Mouse (Mus musculus): ENCODE measurements around the gene Ugt1a10. TPM values are rescaled to one million over a fixed set of nuclear protein-coding genes. Genes with fewer than 3 reads are reported as not detected.

Gene Ugt1a10
- polyA plus RNA-seq, 1 experiment, result not detected

DNA sequence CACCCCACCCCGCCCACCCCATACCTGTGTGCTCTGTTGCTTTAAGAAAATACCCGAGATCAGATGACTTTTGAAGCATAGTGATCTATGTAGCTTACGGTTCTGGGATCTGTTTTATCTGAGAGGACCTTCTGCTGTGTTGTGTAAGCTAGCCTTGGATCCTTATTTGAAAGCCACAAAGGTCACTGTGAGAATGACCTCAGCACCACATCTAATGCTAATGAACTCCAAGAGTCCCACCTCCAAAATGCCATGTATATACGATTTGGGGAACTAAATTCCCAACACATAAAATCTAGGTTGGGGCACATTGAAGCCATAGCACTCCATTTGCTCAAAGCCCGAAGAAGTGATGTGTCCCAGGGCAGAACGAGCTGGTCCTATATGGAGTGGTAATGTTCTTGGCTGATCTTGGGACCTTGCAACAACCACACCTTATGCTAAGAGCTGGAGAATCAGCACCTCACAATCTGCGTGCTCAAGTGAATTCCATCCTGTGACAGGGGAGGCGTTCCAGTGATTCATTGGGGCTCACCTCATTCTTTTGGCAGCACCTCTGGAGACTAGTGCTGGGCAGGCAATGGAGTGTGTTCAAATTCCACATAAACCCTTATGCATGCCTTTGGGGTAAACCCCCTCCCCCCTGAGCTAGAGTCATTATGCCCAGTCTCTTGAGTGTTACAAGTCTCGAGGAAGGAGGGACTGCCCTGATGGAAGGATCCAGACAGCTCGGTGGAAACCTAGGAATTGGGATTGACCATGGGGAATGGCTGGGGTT lies 201.9 kb downstream of the Ugt1a10 start:
- TF ChIP-seq POLR2A (IDR thresholded peaks at IDR 0.05; ENCODE audit: extremely low read depth, insufficient read depth, low read length), result no peak
- Histone ChIP-seq H3K27ac (ENCODE audit: insufficient read depth, low read length) (no peak overlapping the region), H3K4me1 (ENCODE audit: control insufficient read depth, insufficient read depth, low read length) (no peaks in the 10 kb centered on the region), H3K4me3 (ENCODE audit: insufficient read depth, low read length) (no peak overlapping the region)

DNA sequence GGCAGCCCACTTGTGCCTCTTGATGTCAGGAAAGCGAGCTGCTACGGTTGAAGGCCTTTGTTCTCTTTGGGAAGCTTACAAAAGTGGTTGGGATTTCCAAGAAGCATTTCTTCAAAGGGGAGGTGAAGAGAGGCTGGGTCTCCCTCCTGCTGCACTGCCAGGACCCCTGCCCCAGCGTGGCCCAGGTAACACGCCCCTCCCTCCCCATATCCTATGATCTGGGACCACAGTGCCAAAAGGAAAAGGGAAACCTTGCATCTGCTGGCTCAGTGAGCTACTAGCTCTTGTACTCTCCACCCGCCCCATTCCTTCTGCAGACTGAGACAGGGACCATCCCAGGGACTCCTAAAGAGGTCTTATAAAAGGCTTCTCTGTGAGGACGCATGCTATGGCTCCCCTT lies 202.5 kb downstream of the Ugt1a10 start:
- no peak overlapping the region for H3K27ac ChIP-seq (ENCODE audit: insufficient read depth, low read length)
- TF ChIP-seq POLR2A (IDR thresholded peaks at IDR 0.05; ENCODE audit: extremely low read depth, insufficient read depth, low read length) (no peak), CTCF (IDR thresholded peaks at IDR 0.05; ENCODE audit: extremely low read depth, insufficient read depth, low read length) (no peak)
- no peaks in the 10 kb centered on the region for H3K4me1 ChIP-seq (ENCODE audit: control insufficient read depth, insufficient read depth, low read length)
- H3K4me3 ChIP-seq (ENCODE audit: insufficient read depth, low read length), result no peak overlapping the region

DNA sequence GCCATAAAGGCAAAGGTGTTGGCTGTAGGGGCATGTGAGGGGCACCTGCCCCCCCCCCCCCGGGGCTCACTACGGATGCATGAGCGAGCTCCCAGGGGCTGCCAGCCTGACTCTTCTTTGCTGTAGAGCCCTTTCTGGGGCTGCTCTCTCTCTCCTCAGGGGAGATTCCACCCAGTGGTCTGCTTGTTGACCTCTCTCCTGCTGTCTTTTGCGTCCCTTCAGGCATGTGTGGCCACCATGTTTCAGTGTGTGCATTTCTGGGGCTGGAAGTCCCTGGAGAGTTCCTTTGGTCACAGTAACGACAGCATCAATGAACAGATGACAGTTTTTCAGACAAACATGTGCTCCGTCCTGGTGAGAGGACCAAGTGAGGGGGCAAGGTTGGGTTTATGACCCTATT lies 203.2 kb downstream of the Ugt1a10 start:
- TF ChIP-seq CTCF (IDR thresholded peaks at IDR 0.05; ENCODE audit: extremely low read depth, insufficient read depth, low read length) (no peak), POLR2A (IDR thresholded peaks at IDR 0.05; ENCODE audit: extremely low read depth, insufficient read depth, low read length) (no peak)
- H3K27ac ChIP-seq (ENCODE audit: insufficient read depth, low read length), result no peak overlapping the region
- H3K4me1 ChIP-seq (ENCODE audit: control insufficient read depth, insufficient read depth, low read length), result no peaks in the 10 kb centered on the region
- H3K4me3 ChIP-seq (ENCODE audit: insufficient read depth, low read length), result no peak overlapping the region

DNA sequence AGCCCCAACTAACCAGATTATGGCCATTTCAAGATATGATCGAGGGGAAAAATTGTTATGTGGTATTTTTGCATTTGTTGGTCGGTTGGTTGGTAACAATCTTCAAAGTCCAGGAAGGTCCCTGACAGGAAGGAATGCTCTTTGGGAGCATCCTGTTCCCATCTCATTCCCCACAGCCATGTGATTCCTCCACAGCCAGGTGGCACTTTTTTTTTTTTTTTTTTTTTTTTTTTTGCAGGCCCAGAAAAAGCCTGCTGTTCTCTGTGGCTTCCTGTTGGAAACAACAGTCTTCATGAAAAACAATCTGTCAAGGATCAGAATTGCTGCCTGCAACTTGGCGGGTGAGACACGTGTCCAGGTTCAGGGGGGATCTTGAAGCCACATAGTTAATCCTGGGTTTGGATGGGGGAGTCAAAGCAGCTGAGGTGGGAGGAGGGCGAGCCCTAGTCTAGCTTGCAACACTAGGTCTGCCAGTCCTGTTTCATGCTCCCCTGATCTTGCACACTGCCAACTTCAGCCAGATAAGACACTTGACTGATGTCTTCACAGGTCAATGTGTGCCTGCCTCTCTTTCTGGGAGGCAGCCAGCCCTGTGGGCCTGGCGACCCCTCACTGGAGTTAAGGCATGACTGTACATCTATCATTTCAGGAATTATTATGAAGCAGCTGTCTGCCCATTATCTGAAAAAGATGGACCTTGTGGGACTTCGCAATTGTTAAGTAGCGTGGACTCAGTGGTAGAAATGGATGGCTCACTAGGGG lies 203.9 kb downstream of the Ugt1a10 start:
- no peak for TF ChIP-seq POLR2A (IDR thresholded peaks at IDR 0.05; ENCODE audit: extremely low read depth, insufficient read depth, low read length)
- TF ChIP-seq CTCF (IDR thresholded peaks at IDR 0.05; ENCODE audit: extremely low read depth, insufficient read depth, low read length), result no peak
- H3K4me1 ChIP-seq (ENCODE audit: control insufficient read depth, insufficient read depth, low read length), result no peaks in the 10 kb centered on the region
- no peak overlapping the region for H3K4me3 ChIP-seq (ENCODE audit: insufficient read depth, low read length)
- no peak overlapping the region for H3K27ac ChIP-seq (ENCODE audit: insufficient read depth, low read length)

DNA sequence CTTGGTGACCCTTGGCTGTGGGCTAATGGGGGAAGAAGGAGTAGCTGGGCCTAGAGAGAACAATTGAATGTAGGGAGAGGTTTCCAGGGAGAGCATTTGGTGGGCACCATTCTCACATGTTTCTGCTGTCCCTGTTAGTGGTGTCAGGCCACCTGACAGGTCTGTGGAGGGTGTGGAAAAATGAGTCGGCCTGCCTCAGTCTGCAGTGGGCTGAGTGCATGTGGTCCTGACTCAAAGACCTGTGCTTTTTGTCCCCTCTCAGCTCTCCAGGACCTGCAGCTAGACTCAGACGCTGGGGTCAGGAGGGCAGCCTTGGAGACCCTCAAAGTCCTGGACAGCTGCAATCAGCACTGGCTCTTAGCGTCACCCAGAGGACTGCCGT lies 204.4 kb downstream of the Ugt1a10 start:
- no peak overlapping the region for H3K27ac ChIP-seq (ENCODE audit: insufficient read depth, low read length)
- H3K4me3 ChIP-seq (ENCODE audit: insufficient read depth, low read length), result no peak overlapping the region
- no peaks in the 10 kb centered on the region for H3K4me1 ChIP-seq (ENCODE audit: control insufficient read depth, insufficient read depth, low read length)
- TF ChIP-seq POLR2A (IDR thresholded peaks at IDR 0.05; ENCODE audit: extremely low read depth, insufficient read depth, low read length) (no peak), CTCF (IDR thresholded peaks at IDR 0.05; ENCODE audit: extremely low read depth, insufficient read depth, low read length) (no peak)

DNA sequence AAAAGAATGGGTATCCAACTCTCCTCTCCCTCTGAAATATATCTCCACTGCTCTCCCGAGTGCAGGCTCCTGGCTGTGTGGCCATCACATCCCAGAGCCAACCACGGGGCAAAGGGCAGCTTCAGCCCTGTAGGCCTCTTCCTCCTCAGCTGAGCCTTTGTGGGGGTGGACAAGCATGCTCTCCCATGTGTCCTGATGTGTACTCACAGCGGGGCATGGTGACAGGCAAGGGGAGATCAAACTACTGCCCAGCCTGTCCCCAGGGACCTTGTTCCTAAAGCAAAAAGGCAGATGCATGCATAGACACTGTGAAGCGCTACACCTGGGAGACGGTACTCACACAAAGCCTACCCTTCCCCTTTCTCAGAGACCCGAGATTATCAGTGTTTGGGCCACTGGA lies 204.9 kb downstream of the Ugt1a10 start:
- no peak overlapping the region for H3K4me3 ChIP-seq (ENCODE audit: insufficient read depth, low read length)
- TF ChIP-seq CTCF (IDR thresholded peaks at IDR 0.05; ENCODE audit: extremely low read depth, insufficient read depth, low read length) (no peak), POLR2A (IDR thresholded peaks at IDR 0.05; ENCODE audit: extremely low read depth, insufficient read depth, low read length) (no peak)
- H3K4me1 ChIP-seq (ENCODE audit: control insufficient read depth, insufficient read depth, low read length), result no peaks in the 10 kb centered on the region
- H3K27ac ChIP-seq (ENCODE audit: insufficient read depth, low read length), result no peak overlapping the region

DNA sequence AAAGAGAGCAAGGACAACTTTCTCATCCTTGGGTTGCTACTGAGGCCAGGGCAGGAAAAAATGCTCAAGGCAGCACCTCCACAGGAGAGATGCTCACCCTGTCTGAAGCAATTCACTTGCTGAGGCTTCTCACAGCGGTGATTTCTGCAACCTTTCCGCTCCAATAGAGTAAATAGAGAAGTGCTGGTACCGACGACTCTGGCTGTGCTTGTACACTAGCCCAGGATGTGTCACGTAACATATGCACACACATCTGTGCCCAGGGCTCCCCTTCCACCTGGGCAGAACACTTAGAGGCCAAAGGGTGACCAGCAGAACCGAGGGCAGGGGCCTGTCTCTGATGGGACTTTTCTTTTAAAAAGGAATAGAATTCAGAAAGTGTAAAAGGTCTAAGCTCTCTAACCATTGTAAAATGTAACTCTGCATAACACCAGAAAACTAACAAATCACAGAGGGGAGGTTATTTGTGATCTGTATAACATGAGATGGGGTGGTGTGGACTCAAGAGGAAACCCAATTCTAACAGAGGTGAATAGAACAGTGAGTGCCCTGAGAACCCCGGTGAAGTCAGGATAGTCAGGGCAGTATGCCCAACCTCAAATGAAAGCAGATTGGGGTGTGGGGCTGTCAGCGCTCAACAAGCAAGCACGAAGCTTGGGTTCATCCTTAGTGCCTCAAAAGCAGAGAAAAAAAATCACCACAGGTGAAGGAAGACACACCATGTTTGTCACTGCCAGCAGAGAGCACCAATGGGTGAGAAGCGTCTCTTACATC lies 205.6 kb downstream of the Ugt1a10 start:
- H3K27ac ChIP-seq (ENCODE audit: insufficient read depth, low read length), result no peak overlapping the region
- H3K4me1 ChIP-seq (ENCODE audit: control insufficient read depth, insufficient read depth, low read length), result no peaks in the 10 kb centered on the region
- TF ChIP-seq POLR2A (IDR thresholded peaks at IDR 0.05; ENCODE audit: extremely low read depth, insufficient read depth, low read length) (no peak), CTCF (IDR thresholded peaks at IDR 0.05; ENCODE audit: extremely low read depth, insufficient read depth, low read length) (no peak)
- no peak overlapping the region for H3K4me3 ChIP-seq (ENCODE audit: insufficient read depth, low read length)

DNA sequence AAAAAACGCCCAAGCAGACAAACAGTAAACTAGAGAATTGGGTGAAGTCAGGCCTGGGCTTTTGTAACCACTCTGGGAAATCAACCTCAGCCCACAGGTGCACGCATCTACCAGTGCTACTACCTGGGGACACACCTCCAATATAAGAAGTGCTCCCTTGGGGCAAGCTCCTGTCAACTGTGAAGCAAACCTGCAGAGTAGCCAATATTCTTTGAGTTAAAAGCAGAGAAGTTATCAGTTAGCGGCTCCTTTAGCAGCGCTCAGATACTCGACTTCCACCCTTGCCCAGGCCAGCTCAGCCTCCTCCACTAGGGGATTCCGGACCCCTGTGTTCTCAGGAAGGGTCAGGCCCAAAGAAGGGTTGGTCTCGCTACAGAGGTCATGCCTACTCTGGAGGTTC lies 206.5 kb downstream of the Ugt1a10 start:
- TF ChIP-seq CTCF (IDR thresholded peaks at IDR 0.05; ENCODE audit: extremely low read depth, insufficient read depth, low read length), result no peak
- TF ChIP-seq POLR2A (IDR thresholded peaks at IDR 0.05; ENCODE audit: extremely low read depth, insufficient read depth, low read length), result no peak
- no peak overlapping the region for H3K4me3 ChIP-seq (ENCODE audit: insufficient read depth, low read length)
- no peak overlapping the region for H3K27ac ChIP-seq (ENCODE audit: insufficient read depth, low read length)
- H3K4me1 ChIP-seq (ENCODE audit: control insufficient read depth, insufficient read depth, low read length), result no peaks in the 10 kb centered on the region

DNA sequence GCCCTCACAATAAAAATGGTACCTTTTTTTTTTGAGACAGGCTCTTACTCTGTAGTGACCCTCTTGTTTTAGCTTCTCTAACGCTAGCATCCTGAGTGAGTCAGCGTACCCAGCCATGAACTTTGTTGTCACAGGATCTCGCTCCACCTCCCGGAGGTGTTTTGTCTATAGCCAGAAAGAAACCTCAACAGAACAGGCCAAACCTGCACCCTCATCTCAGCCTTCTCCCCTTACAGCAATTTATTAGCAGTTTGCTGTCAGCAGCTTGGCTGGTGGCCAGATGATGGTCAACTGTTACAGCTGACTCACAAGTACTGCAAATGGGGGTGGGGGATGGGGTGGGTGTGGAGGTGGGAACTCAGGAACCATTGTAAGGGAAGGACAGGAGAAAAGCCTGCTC lies 207.1 kb downstream of the Ugt1a10 start:
- Histone ChIP-seq H3K27ac (ENCODE audit: insufficient read depth, low read length) (no peak overlapping the region), H3K4me3 (ENCODE audit: insufficient read depth, low read length) (no peak overlapping the region), H3K4me1 (ENCODE audit: control insufficient read depth, insufficient read depth, low read length) (no peaks in the 10 kb centered on the region)
- TF ChIP-seq CTCF (IDR thresholded peaks at IDR 0.05; ENCODE audit: extremely low read depth, insufficient read depth, low read length) (no peak), POLR2A (IDR thresholded peaks at IDR 0.05; ENCODE audit: extremely low read depth, insufficient read depth, low read length) (no peak)
